Mouse (Mus musculus): ENCODE measurements around the gene Cep135. TPM values are rescaled to one million over a fixed set of nuclear protein-coding genes. Genes with fewer than 3 reads are reported as not detected.

Gene Cep135
- polyA plus RNA-seq, 1 experiment from 2014 or later = 10.8 TPM

- Histone ChIP-seq H3K27ac (no peak overlapping the region), H3K9me3 (peaks cover 14% of the 10 kb centered on the region; the same call in 1 of the 2 replicates), H3K27me3 (ENCODE audit: poor library complexity, severe bottlenecking) (no peaks in the 10 kb centered on the region), H3K36me3 (replicated peaks) (peaks cover 36% of the 10 kb centered on the region), H3K4me3 (no peak overlapping the region), H3K4me1 (no peaks in the 10 kb centered on the region)
- DNase-seq (ENCODE audit: extremely low spot score, low spot score) = no peak
- WGBS = 92% methylated on average over 12 of the region's 12 CpGs
Observed at GRCm38 (mm10) chr5:76691706-76692424, 103.4 kb downstream of the Cep135 start.

Other genes starting within 250 kb of the Cep135 start
- 0.84 and 0.99 TPM in 2 replicates for gene Nmu, start 224.9 kb upstream of the Cep135 start, polyA plus RNA-seq (2016; fragmentation: Nextera tagmentation; extraction: Ambion mirVana)
- gene Gm7271, start 104.7 kb upstream of the Cep135 start, polyA plus RNA-seq (2016; fragmentation: Nextera tagmentation; extraction: Ambion mirVana) = not detected in 2 replicates
- 45.6 and 46.8 TPM in 2 replicates for gene Exoc1, start 59.4 kb upstream of the Cep135 start, polyA plus RNA-seq (2016; fragmentation: Nextera tagmentation; extraction: Ambion mirVana)
- gene C530008M17Rik, start 67.8 kb downstream of the Cep135 start, polyA plus RNA-seq (2016; fragmentation: Nextera tagmentation; extraction: Ambion mirVana) = 29.7 and 31.6 TPM in 2 replicates

Data from forebrain, embryonic 10.5 days (tissue).